ENCODE assay signal across 12 mouse cellular contexts in the genomic region with DNA sequence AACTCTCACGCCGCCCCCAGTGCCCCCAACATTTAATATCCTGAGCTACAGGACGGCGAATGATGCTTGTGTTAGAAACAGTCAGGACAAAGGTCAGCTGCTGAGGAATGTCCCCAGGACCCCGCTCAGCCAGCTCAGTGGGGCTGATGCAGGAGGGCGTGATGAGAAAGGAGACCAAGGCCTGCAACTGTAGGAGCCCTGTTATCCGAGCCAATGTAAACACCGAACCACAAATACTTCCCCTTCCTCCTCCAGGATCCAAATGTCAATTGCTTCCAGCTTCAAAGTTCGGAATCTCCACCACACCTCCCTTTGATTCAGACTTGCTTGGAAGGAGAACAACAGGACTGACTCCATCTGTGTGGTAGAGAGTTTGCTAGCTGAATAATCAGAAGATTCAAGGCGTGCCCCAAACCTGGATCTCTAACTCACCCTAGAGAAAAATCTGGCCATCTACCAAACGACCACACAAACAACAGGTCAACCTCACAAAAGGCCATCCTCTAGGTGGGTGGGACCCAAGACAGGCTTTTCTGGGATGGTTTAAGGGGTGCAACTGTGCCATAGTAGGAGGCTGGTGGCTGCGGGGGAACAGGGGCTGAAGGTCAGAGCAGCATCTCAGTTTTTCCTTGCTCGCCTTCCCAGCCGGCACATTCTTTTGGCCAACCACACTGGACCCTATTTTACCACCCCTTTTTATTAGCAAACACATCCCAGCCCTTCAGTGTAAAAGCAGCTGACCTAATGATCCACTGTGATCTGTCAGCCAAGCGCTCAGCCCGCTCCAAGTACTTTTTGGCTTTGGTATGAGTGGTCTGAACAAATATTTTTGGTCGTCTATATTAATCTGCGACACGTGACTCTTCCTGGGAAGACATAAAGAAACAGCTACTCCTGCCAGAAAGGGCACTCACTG.
DNase-seq lines count a peak whose midpoint lies in the region; ATAC-seq and TF ChIP-seq lines count a peak whose summit lies in the region.
"Had no signal": no experiment of that assay in that cellular context is flagged by ENCODE, and none has a peak within 500 bp of the region (broad histone marks: within the 10 kb centered on the region; RNA-seq: fewer than 3 reads in every experiment).

No protein-coding gene starts in this region.

- H3K9me3 ChIP-seq in lung, embryonic 15.5 days = no peaks in the 10 kb centered on the region
- no peaks in the 10 kb centered on the region for H3K9me3 ChIP-seq in limb, embryonic 14.5 days (ENCODE audit: control insufficient read depth, low read length)
- H3K9me3 ChIP-seq: forebrain, embryonic 13.5 days; hindbrain, embryonic 13.5 days; limb, embryonic 12.5 days had no signal

- no peak overlapping the region for H3K9ac ChIP-seq in lung, embryonic 15.5 days
- H3K9ac ChIP-seq in limb, embryonic 14.5 days (ENCODE audit: low read depth, low read length, severe bottlenecking) = no peak overlapping the region
- H3K9ac ChIP-seq: forebrain, embryonic 13.5 days; hindbrain, embryonic 13.5 days; limb, embryonic 12.5 days had no signal

- no peak overlapping the region for H3K27ac ChIP-seq in lung, embryonic 15.5 days
- no peak overlapping the region for H3K27ac ChIP-seq in limb, embryonic 14.5 days (replicated peaks; ENCODE audit: low read depth, low read length)
- H3K27ac ChIP-seq: forebrain, embryonic 13.5 days; hindbrain, embryonic 13.5 days; limb, embryonic 12.5 days had no signal

- H3K27me3 ChIP-seq in lung, embryonic 15.5 days = no peaks in the 10 kb centered on the region
- H3K27me3 ChIP-seq in limb, embryonic 14.5 days (ENCODE audit: control insufficient read depth, insufficient read depth, low read length) = no peaks in the 10 kb centered on the region
- H3K27me3 ChIP-seq: forebrain, embryonic 13.5 days; hindbrain, embryonic 13.5 days had no signal

- ATAC-seq in lung, embryonic 15.5 days (ENCODE audit: borderline replicate concordance, extremely low read depth, low FRiP score, low TSS enrichment) = 0 out of 2 replicates have a peak, but pooled peaks have one; percentile 8
- peak; percentile 37; the same call in 1 of the 2 replicates for ATAC-seq in limb, embryonic 14.5 days (ENCODE audit: low FRiP score, low read depth)
- ATAC-seq: forebrain, embryonic 13.5 days had no signal

- no peak overlapping the region for H3K4me2 ChIP-seq in lung, embryonic 15.5 days
- no peak overlapping the region for H3K4me2 ChIP-seq in limb, embryonic 14.5 days (replicated peaks; ENCODE audit: low read depth, low read length, severe bottlenecking)
- H3K4me2 ChIP-seq: forebrain, embryonic 13.5 days; hindbrain, embryonic 13.5 days; limb, embryonic 12.5 days had no signal

- H3K4me3 ChIP-seq in lung, embryonic 15.5 days = no peak overlapping the region
- no peak overlapping the region for H3K4me3 ChIP-seq in lung, adult 2 months (replicated peaks; ENCODE audit: extremely low read depth, low read depth, low read length)
- no peak overlapping the region for H3K4me3 ChIP-seq in limb, embryonic 14.5 days (replicated peaks; ENCODE audit: low read length)
- H3K4me3 ChIP-seq: forebrain, embryonic 13.5 days; hindbrain, embryonic 13.5 days; limb, embryonic 12.5 days had no signal

- H3K36me3 ChIP-seq in lung, embryonic 15.5 days = no peaks in the 10 kb centered on the region
- no peaks in the 10 kb centered on the region for H3K36me3 ChIP-seq in limb, embryonic 14.5 days (ENCODE audit: control insufficient read depth, insufficient read depth, low read length)
- H3K36me3 ChIP-seq: hindbrain, embryonic 13.5 days; limb, embryonic 12.5 days had no signal

- peak; percentile 89 for DNase-seq in heart, adult 11 months
- DNase-seq in heart, postnatal 25 days (ENCODE audit: low spot score) = no peak
- no peak for DNase-seq in lung, adult 2 months
- DNase-seq in limb, embryonic 14.5 days (ENCODE audit: low spot score) = peak; percentile 57
- no peak for DNase-seq in c-Kit-positive CD71-positive TER-119-positive erythroid progenitor cells, embryonic 14.5 days (ENCODE audit: low spot score)
- DNase-seq in left cerebral cortex, adult 9 months (ENCODE audit: low spot score in 2 of 2) = no peak
- no peak for DNase-seq in left cerebral cortex, adult 8-10 months (ENCODE audit: low spot score in 2 of 2)
- DNase-seq: B cell, adult 2 months had no signal

- no peak for TF ChIP-seq POLR2A in lung, adult 2 months (IDR thresholded peaks at IDR 0.05; ENCODE audit: borderline replicate concordance, extremely low read depth, low read depth, low read length)
- no peak for TF ChIP-seq POLR2A in limb, embryonic 14.5 days (IDR thresholded peaks at IDR 0.05; ENCODE audit: borderline replicate concordance, extremely low read depth, insufficient read depth, insufficient read length)

- peaks cover 16% of the 10 kb centered on the region for H3K4me1 ChIP-seq in lung, embryonic 15.5 days
- H3K4me1 ChIP-seq in lung, adult 2 months (ENCODE audit: control insufficient read depth, insufficient read depth, low read length) = 0 out of 2 replicates have a peak, but pooled peaks cover 3% of the 10 kb centered on the region
- H3K4me1 ChIP-seq in limb, embryonic 14.5 days (ENCODE audit: control insufficient read depth, insufficient read depth, low read length) = 0 out of 2 replicates have a peak, but pooled peaks cover 7% of the 10 kb centered on the region
- H3K4me1 ChIP-seq: forebrain, embryonic 13.5 days; hindbrain, embryonic 13.5 days had no signal

- 23% methylated on average over 19 of the region's 19 CpGs for WGBS in lung, embryonic 15.5 days
- 35% methylated on average over 19 of the region's 19 CpGs for WGBS in lung, adult 2 months
- WGBS in limb, embryonic 14.5 days = 54% methylated on average over 19 of the region's 19 CpGs

- intact Hi-C loops in heart, postnatal 25 days (cut with DNase I) = no loop called here

- TF ChIP-seq CTCF in lung, adult 2 months (IDR thresholded peaks at IDR 0.05; ENCODE audit: insufficient read depth, low read length) = no peak

Comparison
In these comparisons a context has a peak if more than half of its experiments do, and no peak if none do; other contexts are left out.
1. DNase-seq: peak in heart, adult 11 months (single experiment) and limb, embryonic 14.5 days (single experiment); none in heart, postnatal 25 days (single experiment), lung, adult 2 months (single experiment), c-Kit-positive CD71-positive TER-119-positive erythroid progenitor cells, embryonic 14.5 days (single experiment), left cerebral cortex, adult 9 months (0 of 2) and left cerebral cortex, adult 8-10 months (0 of 2).